In genomic region chr13:51190336-51190735, GRCm38 (mm10) we compare ENCODE assay signal across 22 mouse cellular contexts. TPM values are rescaled to one million over a fixed set of nuclear protein-coding genes. Genes with fewer than 3 reads are reported as not detected.
DNase-seq lines count a peak whose midpoint lies in the region; ATAC-seq and TF ChIP-seq lines count a peak whose summit lies in the region.
"Had no signal": no experiment of that assay in that cellular context is flagged by ENCODE, and none has a peak within 500 bp of the region (broad histone marks: within the 10 kb centered on the region; RNA-seq: fewer than 3 reads in every experiment).

No protein-coding gene starts in this region.

- intact Hi-C loops in gastrocnemius, adult 2 months (cut with DNase I) = loop anchor here (2.0 to 10.0 kb wide), 3 partner anchors 74 to 228 kb away; no protein-coding TSS in a partner anchor

- H3K27ac ChIP-seq in kidney, postnatal 0 days = no peak overlapping the region
- H3K27ac ChIP-seq in kidney, adult 2 months (ENCODE audit: insufficient read depth, low read depth, low read length) = no peak overlapping the region
- no peak overlapping the region for H3K27ac ChIP-seq in testis, adult 2 months (ENCODE audit: control insufficient read depth, insufficient read depth, low read depth, low read length)
- H3K27ac ChIP-seq in ES-Bruce4 (ENCODE audit: insufficient read depth, low read length) = no peak overlapping the region
- H3K27ac ChIP-seq in bone marrow, adult 2 months (ENCODE audit: control insufficient read depth, insufficient read depth, low read depth, low read length, poor library complexity) = no peak overlapping the region
- H3K27ac ChIP-seq in gastrocnemius, adult 2 months = no peak overlapping the region
- H3K27ac ChIP-seq: intestine, embryonic 15.5 days had no signal

- peak; percentile 35 for TF ChIP-seq CTCF in kidney, postnatal 0 days (IDR thresholded peaks at IDR 0.05; ENCODE audit: low read depth)
- no peak for TF ChIP-seq CTCF in kidney, adult 2 months (conservative IDR thresholded peaks at IDR 0.05; ENCODE audit: insufficient read depth, insufficient read length, low read depth, low read length)
- peak; percentile 1; the same call in 1 of the 2 replicates for TF ChIP-seq CTCF in testis, adult 2 months (IDR thresholded peaks at IDR 0.05; ENCODE audit: control insufficient read depth, insufficient read depth, insufficient replicate concordance, low read depth, low read length)
- peak; percentile 44 for TF ChIP-seq CTCF in ES-Bruce4 (IDR thresholded peaks at IDR 0.05; ENCODE audit: low read depth, low read length)
- TF ChIP-seq CTCF in bone marrow, adult 2 months (IDR thresholded peaks at IDR 0.05; ENCODE audit: control insufficient read depth, insufficient read depth, low read length) = 0 out of 2 replicates have a peak, but pooled peaks have one; percentile 8
- TF ChIP-seq CTCF in gastrocnemius, adult 2 months (IDR thresholded peaks at IDR 0.05) = no peak

- TF ChIP-seq POLR2A in kidney, adult 2 months (IDR thresholded peaks at IDR 0.05; ENCODE audit: low read depth, low read length) = no peak
- TF ChIP-seq POLR2A in testis, adult 2 months (IDR thresholded peaks at IDR 0.05; ENCODE audit: control insufficient read depth, low read depth, low read length) = no peak
- no peak for TF ChIP-seq POLR2A in ES-Bruce4 (IDR thresholded peaks at IDR 0.05; ENCODE audit: insufficient read depth, low read length)
- no peak for TF ChIP-seq POLR2A in bone marrow, adult 2 months (IDR thresholded peaks at IDR 0.05; ENCODE audit: borderline replicate concordance, control insufficient read depth, low read depth, low read length)

- TF ChIP-seq EP300 in ES-Bruce4 (IDR thresholded peaks at IDR 0.05; ENCODE audit: insufficient read depth, low read depth, low read length) = no peak

- no peaks in the 10 kb centered on the region for H3K27me3 ChIP-seq in kidney, postnatal 0 days (ENCODE audit: insufficient read depth, low read length)
- no peaks in the 10 kb centered on the region for H3K27me3 ChIP-seq in kidney, adult 2 months (replicated peaks; ENCODE audit: control insufficient read depth, insufficient read depth, low read length)
- H3K27me3 ChIP-seq in testis, adult 2 months (ENCODE audit: control insufficient read depth, insufficient read depth, low read length) = no peaks in the 10 kb centered on the region
- H3K27me3 ChIP-seq in ES-Bruce4 (ENCODE audit: control insufficient read depth, insufficient read depth, low read length, poor library complexity, severe bottlenecking) = no peaks in the 10 kb centered on the region
- H3K27me3 ChIP-seq: intestine, embryonic 15.5 days had no signal

- H3K9ac ChIP-seq in kidney, postnatal 0 days (ENCODE audit: low read depth, low read length) = no peak overlapping the region
- H3K9ac ChIP-seq in ES-Bruce4 (ENCODE audit: low read depth, poor library complexity, severe bottlenecking) = no peak overlapping the region
- H3K9ac ChIP-seq: intestine, embryonic 15.5 days had no signal

- H3K4me1 ChIP-seq in kidney, postnatal 0 days (replicated peaks; ENCODE audit: insufficient read depth, low read length) = no peaks in the 10 kb centered on the region
- H3K4me1 ChIP-seq in kidney, adult 2 months (ENCODE audit: control insufficient read depth, insufficient read depth, low read length) = no peaks in the 10 kb centered on the region
- peaks cover 2% of the 10 kb centered on the region for H3K4me1 ChIP-seq in testis, adult 2 months (ENCODE audit: control insufficient read depth, insufficient read depth, low read length)
- H3K4me1 ChIP-seq in ES-Bruce4 (ENCODE audit: control insufficient read depth, insufficient read depth, low read length) = no peaks in the 10 kb centered on the region
- no peaks in the 10 kb centered on the region for H3K4me1 ChIP-seq in bone marrow, adult 2 months (ENCODE audit: control insufficient read depth, insufficient read depth, low read length)
- H3K4me1 ChIP-seq: intestine, embryonic 15.5 days had no signal

- no peak overlapping the region for H3K4me3 ChIP-seq in kidney, postnatal 0 days (replicated peaks; ENCODE audit: low read depth, low read length)
- H3K4me3 ChIP-seq in kidney, adult 2 months (ENCODE audit: insufficient read depth, low read depth, low read length) = no peak overlapping the region
- H3K4me3 ChIP-seq in testis, adult 2 months (ENCODE audit: control insufficient read depth, low read depth, low read length) = no peak overlapping the region
- no peak overlapping the region for H3K4me3 ChIP-seq in ES-Bruce4 (ENCODE audit: low read depth, low read length)
- no peak overlapping the region for H3K4me3 ChIP-seq in bone marrow, adult 2 months (replicated peaks; ENCODE audit: control insufficient read depth, low read depth, low read length)
- no peak overlapping the region for H3K4me3 ChIP-seq in gastrocnemius, adult 2 months
- H3K4me3 ChIP-seq: erythroblast, embryonic 14.5 days; intestine, embryonic 15.5 days had no signal

- no peaks in the 10 kb centered on the region for H3K36me3 ChIP-seq in kidney, postnatal 0 days (ENCODE audit: insufficient read depth, low read length)
- H3K36me3 ChIP-seq in kidney, adult 2 months (ENCODE audit: control insufficient read depth, insufficient read depth, low read length) = no peaks in the 10 kb centered on the region
- no peaks in the 10 kb centered on the region for H3K36me3 ChIP-seq in testis, adult 2 months (ENCODE audit: control insufficient read depth, insufficient read depth, low read length)
- no peaks in the 10 kb centered on the region for H3K36me3 ChIP-seq in ES-Bruce4 (ENCODE audit: control insufficient read depth, insufficient read depth, low read length, poor library complexity, severe bottlenecking)
- H3K36me3 ChIP-seq: intestine, embryonic 15.5 days had no signal

- 66% methylated on average over 3 of the region's 3 CpGs for WGBS in kidney, postnatal 0 days
- WGBS in kidney, adult 2 months = 80% methylated on average over 3 of the region's 3 CpGs
- 50% methylated on average over 3 of the region's 3 CpGs for WGBS in bone marrow, adult 2 months

- no peaks in the 10 kb centered on the region for H3K9me3 ChIP-seq in kidney, postnatal 0 days (replicated peaks; ENCODE audit: low read length)
- no peaks in the 10 kb centered on the region for H3K9me3 ChIP-seq in ES-Bruce4 (replicated peaks; ENCODE audit: control insufficient read depth, insufficient read depth, low read length, poor library complexity, severe bottlenecking)
- H3K9me3 ChIP-seq: intestine, embryonic 15.5 days had no signal

- no peak for ATAC-seq in kidney, postnatal 0 days (replicated peaks; ENCODE audit: low FRiP score, low read depth)
- ATAC-seq: forebrain, embryonic 16.5 days; hindbrain, embryonic 16.5 days; intestine, embryonic 15.5 days; midbrain, embryonic 16.5 days had no signal

- no peak overlapping the region for H3K4me2 ChIP-seq in kidney, postnatal 0 days (ENCODE audit: low read length)
- H3K4me2 ChIP-seq: intestine, embryonic 15.5 days had no signal

- no peak for DNase-seq in kidney, postnatal 0 days (ENCODE audit: low spot score)
- no peak for DNase-seq in kidney, adult 2 months
- DNase-seq in testis, postnatal 10 days (ENCODE audit: low spot score) = no peak
- no peak for DNase-seq in gastrocnemius, adult 2 months
- DNase-seq: adrenal gland, postnatal 25 days; B cell, adult 2 months; cerebellum, adult 2 months; cerebellum, postnatal 14 days; heart, postnatal 14 days; kidney, postnatal 25 days; lung, adult 2 months; lung, postnatal 14 days; spleen, adult 18-20 months had no signal

RNA-seq across cellular contexts. Expression of gene Nxnl2, which starts 19.5 kb away (rescaled TPM):
- polyA plus RNA-seq in kidney, postnatal 0 days (2015; fragmentation: Nextera tagmentation; extraction: Ambion mirVana) = 2.3 and 2.5 TPM in 2 replicates
- polyA plus RNA-seq in kidney, adult 2 months (2012; rRNA removed) = 0.53 and 0.69 TPM in 2 replicates
- 5.8 and 7.0 TPM in 2 replicates for polyA plus RNA-seq in testis, adult 2 months (2012; rRNA removed)
- polyA plus RNA-seq in ES-Bruce4 (2011; ENCODE audit: insufficient read depth, insufficient read length, low read depth, missing spikeins) = 2.4 and 2.6 TPM in 2 replicates
- not detected in 2 replicates for polyA plus RNA-seq in bone marrow, adult 2 months (2011; ENCODE audit: insufficient read depth, insufficient read length, low replicate concordance, missing spikeins)
- total RNA-seq in gastrocnemius, adult 2 months (2021) = under 1 TPM in 1 of 2 experiments, not detected in 1; 0.23 TPM
- total RNA-seq: gastrocnemius, adult 8-10 months had no signal
- polyA plus RNA-seq: erythroblast, embryonic 14.5 days had no signal

Comparison
In these comparisons a context has a peak if more than half of its experiments do, and no peak if none do; other contexts are left out.
1. CTCF ChIP-seq: peak in kidney, postnatal 0 days (single experiment), testis, adult 2 months (single experiment), ES-Bruce4 (single experiment) and bone marrow, adult 2 months (single experiment); none in kidney, adult 2 months (single experiment) and gastrocnemius, adult 2 months (single experiment).